Mouse (Mus musculus) liver, embryonic 14.5 days (tissue): ENCODE measurements around the gene Spsb2.

Experiments
- CTCF ChIP-seq: IDR thresholded peaks from 2 replicates; pipeline ENCODE4 v1.5.1; 2016; ENCODE audit warnings: antibody characterized with exemption, low read depth, control low read depth
- EP300 ChIP-seq: IDR thresholded peaks from 2 replicates; pipeline ENCODE4 v1.6.1; 2016; ENCODE audit warnings: antibody characterized with exemption, low read depth

GRCm38 (mm10) chr6:124804341-124804740 is 4.1 kb upstream of the Spsb2 start:
- TF ChIP-seq EP300, result no peak
- TF ChIP-seq CTCF, result no peak
